Comparison of ENCODE assay signal across 12 mouse cellular contexts in genomic region chr5:4916390-4917273, GRCm38 (mm10).
DNase-seq lines count a peak whose midpoint lies in the region; ATAC-seq and TF ChIP-seq lines count a peak whose summit lies in the region.
"Had no signal": no experiment of that assay in that cellular context is flagged by ENCODE, and none has a peak within 500 bp of the region (broad histone marks: within the 10 kb centered on the region; RNA-seq: fewer than 3 reads in every experiment).

No protein-coding gene starts in this region.

- H3K4me3 ChIP-seq in forebrain, embryonic 15.5 days: no peak overlapping the region
- no peak overlapping the region for H3K4me3 ChIP-seq in forebrain, embryonic 11.5 days (ENCODE audit: low read depth, low read length)
- no peak overlapping the region for H3K4me3 ChIP-seq in heart, embryonic 10.5 days
- H3K4me3 ChIP-seq: embryonic facial prominence, embryonic 12.5 days; hindbrain, embryonic 12.5 days had no signal

- WGBS in forebrain, embryonic 15.5 days: 60% methylated on average over 10 of the region's 10 CpGs
- WGBS in forebrain, embryonic 11.5 days: 82% methylated on average over 10 of the region's 10 CpGs
- 86% methylated on average over 10 of the region's 10 CpGs for WGBS in heart, embryonic 10.5 days

- peak; percentile 36; the same call in 1 of the 2 replicates for ATAC-seq in forebrain, embryonic 15.5 days (replicated peaks)
- ATAC-seq in forebrain, embryonic 11.5 days (replicated peaks; ENCODE audit: low FRiP score): no peak
- ATAC-seq in Patski: peak; percentile 6

- peaks cover 6% of the 10 kb centered on the region; the same call in 1 of the 2 replicates for H3K4me1 ChIP-seq in forebrain, embryonic 15.5 days
- no peaks in the 10 kb centered on the region; the same call in 1 of the 2 replicates for H3K4me1 ChIP-seq in forebrain, embryonic 11.5 days (replicated peaks; ENCODE audit: control insufficient read depth, insufficient read depth, low read length)
- no peaks in the 10 kb centered on the region for H3K4me1 ChIP-seq in heart, embryonic 10.5 days

- TF ChIP-seq CTCF in Patski (IDR thresholded peaks at IDR 0.05): no peak

- H3K27ac ChIP-seq in forebrain, embryonic 15.5 days (replicated peaks): 0 out of 2 replicates have a peak overlapping the region, but pooled peaks have one; percentile 16
- H3K27ac ChIP-seq in forebrain, embryonic 11.5 days (ENCODE audit: low read depth, low read length): no peak overlapping the region
- no peak overlapping the region for H3K27ac ChIP-seq in heart, embryonic 10.5 days
- H3K27ac ChIP-seq: embryonic facial prominence, embryonic 12.5 days; hindbrain, embryonic 12.5 days; liver, embryonic 14.5 days had no signal

- no peak overlapping the region for H3K4me2 ChIP-seq in forebrain, embryonic 15.5 days (replicated peaks)
- H3K4me2 ChIP-seq in forebrain, embryonic 11.5 days (ENCODE audit: low read depth, low read length, severe bottlenecking): no peak overlapping the region
- H3K4me2 ChIP-seq: embryonic facial prominence, embryonic 12.5 days; hindbrain, embryonic 12.5 days had no signal

- CTCF ChIA-PET in Patski (lab: Charles Lee): interaction anchor here (1.2 to 6.6 kb wide), 8 partner anchors 38 to 722 kb away, joined by 3 to 64 read pairs (median 5); partner anchors contain the start of gene Fzd1

- H3K9me3 ChIP-seq in forebrain, embryonic 15.5 days: no peaks in the 10 kb centered on the region
- no peaks in the 10 kb centered on the region for H3K9me3 ChIP-seq in forebrain, embryonic 11.5 days (ENCODE audit: control insufficient read depth, low read length)
- no peaks in the 10 kb centered on the region for H3K9me3 ChIP-seq in heart, embryonic 10.5 days
- H3K9me3 ChIP-seq: embryonic facial prominence, embryonic 12.5 days; hindbrain, embryonic 12.5 days had no signal

- H3K36me3 ChIP-seq in forebrain, embryonic 15.5 days: no peaks in the 10 kb centered on the region
- H3K36me3 ChIP-seq in forebrain, embryonic 11.5 days (ENCODE audit: control insufficient read depth, insufficient read depth, low read length): no peaks in the 10 kb centered on the region
- H3K36me3 ChIP-seq in heart, embryonic 10.5 days: no peaks in the 10 kb centered on the region
- H3K36me3 ChIP-seq: embryonic facial prominence, embryonic 12.5 days; hindbrain, embryonic 12.5 days had no signal

- H3K9ac ChIP-seq in forebrain, embryonic 15.5 days (replicated peaks): no peak overlapping the region
- H3K9ac ChIP-seq in forebrain, embryonic 11.5 days (ENCODE audit: low read length): no peak overlapping the region
- H3K9ac ChIP-seq: embryonic facial prominence, embryonic 12.5 days; hindbrain, embryonic 12.5 days; liver, embryonic 14.5 days had no signal

- POLR2A ChIA-PET in Patski (lab: Charles Lee): interaction anchor here (1.5 kb wide), 1 partner anchor 160 kb away, joined by 4 read pairs; no protein-coding TSS in a partner anchor

- no peaks in the 10 kb centered on the region for H3K27me3 ChIP-seq in forebrain, embryonic 15.5 days
- no peaks in the 10 kb centered on the region for H3K27me3 ChIP-seq in forebrain, embryonic 11.5 days (ENCODE audit: control insufficient read depth, insufficient read depth, low read length)
- no peaks in the 10 kb centered on the region for H3K27me3 ChIP-seq in Patski
- no peaks in the 10 kb centered on the region for H3K27me3 ChIP-seq in heart, embryonic 10.5 days (ENCODE audit: insufficient read depth, poor library complexity, severe bottlenecking)
- H3K27me3 ChIP-seq: embryonic facial prominence, embryonic 12.5 days; hindbrain, embryonic 12.5 days had no signal

- in situ Hi-C loops in Patski (cut with MboI; ENCODE audit: low pct_unique_long_range_greater_than_20kb): loop anchor here (5.0 to 25.0 kb wide), 6 partner anchors 154 to 1004 kb away; partner anchors contain the start of gene Cyp51

- DNase-seq in forebrain, embryonic 11.5 days (ENCODE audit: low spot score): no peak
- DNase-seq in Patski (ENCODE audit: low read depth, low spot score): peak; percentile 25
- DNase-seq in cerebellum, postnatal 36 days: peak; percentile 39 to 41
- DNase-seq in kidney, postnatal 36 days: peak; percentile 48 to 54
- no peak for DNase-seq in ovary, postnatal 10 days (ENCODE audit: low spot score)
- DNase-seq in heart, embryonic 10.5 days (ENCODE audit: low spot score): no peak
- no peak for DNase-seq in adrenal gland, adult 18-20 months (ENCODE audit: low spot score in 2 of 2)
- DNase-seq: gastrocnemius, postnatal 36 days had no signal

Comparison
In these comparisons a context has a peak if more than half of its experiments do, and no peak if none do; other contexts are left out.
1. DNase-seq: peak in Patski (single experiment), cerebellum, postnatal 36 days (2 of 2) and kidney, postnatal 36 days (2 of 2); none in forebrain, embryonic 11.5 days (single experiment), ovary, postnatal 10 days (single experiment), heart, embryonic 10.5 days (single experiment) and adrenal gland, adult 18-20 months (0 of 2).